Mouse (Mus musculus) ES-E14 (cell line): ENCODE results near the gene Tecr. TPM values are rescaled to one million over a fixed set of nuclear protein-coding genes. Genes with fewer than 3 reads are reported as not detected.

Experiments
- DNase-seq: peaks from one replicate; pipeline ENCODE4 v3.0.0-alpha.2; 2013; ENCODE audit warnings: low read depth, low spot score
- H3K27ac ChIP-seq: 2 replicates; pipeline ENCODE4 v1.5.1; 2012; ENCODE audit warnings: low read depth, mild to moderate bottlenecking, low read length, moderate library complexity, mixed read lengths; ENCODE audit not compliant: poor library complexity, insufficient read depth, severe bottlenecking
- H3K36me3 ChIP-seq: 2 replicates; pipeline ENCODE4 v1.6.1; 2012; ENCODE audit warnings: mild to moderate bottlenecking, low read length, moderate library complexity, mixed read lengths; ENCODE audit not compliant: control insufficient read depth, poor library complexity, insufficient read depth, severe bottlenecking
- H3K4me1 ChIP-seq, 2 experiments: fragments of 150-350 bp in 1 of 2; sonication (generic) in 1 of 2; 2 replicates each; pipeline ENCODE4 v1.6.1; 2012; ENCODE audit warnings: low read length in 2 of 2, mild to moderate bottlenecking in 1 of 2, mixed read lengths in 1 of 2; ENCODE audit not compliant: control insufficient read depth in 2 of 2, insufficient read depth in 2 of 2, poor library complexity in 1 of 2
- H3K4me3 ChIP-seq, 2 experiments: fragments of 150-350 bp in 1 of 2; sonication (generic) in 1 of 2; 2 replicates each; pipeline ENCODE4 v1.5.1; 2012; ENCODE audit warnings: low read length in 2 of 2, low read depth in 1 of 2, mild to moderate bottlenecking in 1 of 2, mixed read lengths in 1 of 2; ENCODE audit not compliant: insufficient read depth in 1 of 2, poor library complexity in 1 of 2, severe bottlenecking in 1 of 2
- H3K9ac ChIP-seq: 2 replicates; pipeline ENCODE4 v1.6.1; 2012; ENCODE audit warnings: low read depth, mild to moderate bottlenecking, low read length, mixed read lengths; ENCODE audit not compliant: poor library complexity, insufficient read depth, severe bottlenecking
- H3K9me3 ChIP-seq: fragments of 150-350 bp; sonication (generic); 2 replicates; pipeline ENCODE4 v1.6.1; 2012; ENCODE audit warnings: low read depth, mild to moderate bottlenecking, low read length; ENCODE audit not compliant: control insufficient read depth, insufficient read depth
- CHD2 ChIP-seq: IDR thresholded peaks from 2 replicates; pipeline ENCODE4 v1.6.1; 2014; ENCODE audit warnings: mild to moderate bottlenecking, low read depth, low read length, inconsistent platforms
- HCFC1 ChIP-seq: IDR thresholded peaks from 2 replicates; pipeline ENCODE4 v1.6.1; 2012; ENCODE audit warnings: low read length, inconsistent platforms, borderline replicate concordance; ENCODE audit not compliant: insufficient read depth
- MAFK ChIP-seq: IDR thresholded peaks from 2 replicates; pipeline ENCODE4 v1.6.1; 2014; ENCODE audit warnings: mild to moderate bottlenecking, low read depth, low read length, inconsistent platforms; ENCODE audit not compliant: insufficient read depth
- ZC3H11A ChIP-seq: IDR thresholded peaks from 2 replicates; pipeline ENCODE4 v1.6.1; 2012; ENCODE audit warnings: low read depth, mild to moderate bottlenecking, inconsistent platforms, low read length, borderline replicate concordance
- ZNF384 ChIP-seq: IDR thresholded peaks from 2 replicates; pipeline ENCODE4 v1.6.1; 2012; ENCODE audit warnings: low read depth, low read length, inconsistent platforms
- in situ Hi-C, 2 experiments: fragments of 600-800 bp; cut with MboI; formaldehyde crosslinking; loops; one replicate each; pipeline ENCODE4 v1.15.1; 2025; ENCODE audit warnings: low sequenced_read_pairs in 2 of 2, inconsistent platforms in 1 of 2; ENCODE audit not compliant: unreplicated experiment in 2 of 2
- total RNA-seq: library from RNA; depleted of rRNA; stranded (reverse); fragments of 300-350 nt; gene quantifications from 2 replicates; pipeline ENCODE4 v1.2.3, GENCODE M21; 2012

Gene Tecr
- total RNA-seq, 1 experiment = 246 TPM

DNA sequence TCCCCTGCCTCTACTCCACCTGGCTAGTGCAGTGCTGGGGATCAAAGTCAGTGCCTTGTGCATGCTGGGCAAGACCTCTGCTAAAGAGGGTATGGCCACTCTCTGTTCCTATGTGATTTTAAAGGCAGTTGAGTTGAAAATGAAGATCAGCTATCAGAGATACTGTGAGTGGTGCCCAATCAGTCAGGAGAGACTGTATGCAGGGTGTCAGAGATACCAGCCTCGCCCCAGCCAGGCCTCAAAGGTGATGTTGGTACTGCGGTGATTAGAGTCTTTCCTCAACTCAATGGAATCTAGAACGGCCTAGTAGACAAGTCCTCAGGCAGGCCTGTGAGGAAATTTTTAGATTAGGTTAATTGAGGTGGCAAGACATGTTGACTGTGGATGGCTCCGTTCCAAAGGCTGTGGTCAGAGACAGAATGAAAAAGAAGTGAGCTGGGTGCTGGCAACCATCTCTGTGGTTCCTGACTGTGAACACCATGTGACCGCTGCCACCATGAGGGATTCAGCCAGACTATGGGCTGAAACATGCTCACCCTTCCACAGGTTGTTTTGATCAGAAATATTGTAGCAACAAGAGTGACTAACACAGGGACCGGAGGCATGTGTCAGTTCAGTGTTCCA lies 18.0 kb upstream of the Tecr start:
- peaks cover 0 to 2% of the 10 kb centered on the region in 2 experiments; a peak in 1 of 4 replicates for H3K4me1 ChIP-seq
- H3K9ac ChIP-seq = no peak overlapping the region
- no peaks in the 10 kb centered on the region for H3K9me3 ChIP-seq
- no peak for DNase-seq
- H3K27ac ChIP-seq = no peak overlapping the region
- TF ChIP-seq MAFK = no peak
- no peak for TF ChIP-seq ZNF384
- no peak for TF ChIP-seq CHD2
- no peak for TF ChIP-seq HCFC1
- no peak for TF ChIP-seq ZC3H11A
- in situ Hi-C loops = no loop called here
- H3K4me3 ChIP-seq = no peak overlapping the region
- no peaks in the 10 kb centered on the region for H3K36me3 ChIP-seq

DNA sequence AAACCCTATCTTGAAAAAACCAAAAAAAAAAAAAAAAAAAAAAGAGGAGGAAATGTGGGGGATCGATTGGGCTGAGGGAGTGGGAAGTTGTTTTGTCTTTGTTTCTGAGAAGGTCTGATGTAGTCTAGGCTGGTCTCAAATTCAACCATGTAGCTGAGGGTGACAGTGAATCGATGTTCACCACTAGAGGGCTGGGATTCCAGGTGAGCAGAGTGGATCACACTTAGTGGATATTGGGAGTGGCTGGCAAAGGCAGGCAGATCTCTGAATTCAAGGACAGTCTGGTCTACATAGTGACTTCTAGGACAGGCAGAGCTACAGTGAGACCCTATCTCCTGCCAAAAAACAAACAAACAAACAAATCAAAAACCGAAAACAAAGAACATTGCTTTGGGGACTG lies 17.0 kb upstream of the Tecr start:
- in situ Hi-C loops = no loop called here
- no peak overlapping the region for H3K27ac ChIP-seq
- no peak for TF ChIP-seq MAFK
- TF ChIP-seq CHD2 = no peak
- TF ChIP-seq ZC3H11A = no peak
- H3K9ac ChIP-seq = no peak overlapping the region
- peaks cover 0 to 2% of the 10 kb centered on the region in 2 experiments; a peak in 1 of 4 replicates for H3K4me1 ChIP-seq
- no peak overlapping the region for H3K4me3 ChIP-seq
- no peak for DNase-seq
- H3K36me3 ChIP-seq = no peaks in the 10 kb centered on the region
- no peaks in the 10 kb centered on the region for H3K9me3 ChIP-seq

DNA sequence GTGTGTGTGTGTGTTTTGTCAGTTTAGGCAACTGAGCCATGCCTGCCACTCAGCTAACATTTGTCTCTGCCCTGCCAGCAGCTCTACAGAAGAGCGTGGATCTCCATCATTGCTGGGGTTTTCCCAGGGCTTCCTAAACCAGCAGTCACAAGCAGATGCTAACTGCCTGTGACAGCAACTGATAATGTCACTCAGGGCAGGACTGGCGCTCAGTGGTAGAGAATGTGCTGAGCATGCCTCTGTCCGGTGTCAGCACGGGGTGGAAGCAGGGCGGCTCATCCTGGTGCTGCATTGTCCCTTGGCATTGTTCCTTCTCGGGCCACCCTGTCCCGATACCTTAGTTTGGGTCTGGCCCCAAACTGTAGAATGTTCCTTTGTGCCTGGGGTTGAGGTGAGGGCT lies 15.8 kb upstream of the Tecr start:
- no peak overlapping the region for H3K27ac ChIP-seq
- no peaks in the 10 kb centered on the region for H3K36me3 ChIP-seq
- TF ChIP-seq ZNF384 (no peak), HCFC1 (no peak), ZC3H11A (no peak), CHD2 (no peak), MAFK (no peak)
- no peak for DNase-seq
- H3K4me1 ChIP-seq = peaks cover 0 to 2% of the 10 kb centered on the region in 2 experiments; a peak in 1 of 4 replicates
- no peak overlapping the region for H3K9ac ChIP-seq
- no peak overlapping the region for H3K4me3 ChIP-seq
- in situ Hi-C loops = no loop called here
- no peaks in the 10 kb centered on the region for H3K9me3 ChIP-seq

DNA sequence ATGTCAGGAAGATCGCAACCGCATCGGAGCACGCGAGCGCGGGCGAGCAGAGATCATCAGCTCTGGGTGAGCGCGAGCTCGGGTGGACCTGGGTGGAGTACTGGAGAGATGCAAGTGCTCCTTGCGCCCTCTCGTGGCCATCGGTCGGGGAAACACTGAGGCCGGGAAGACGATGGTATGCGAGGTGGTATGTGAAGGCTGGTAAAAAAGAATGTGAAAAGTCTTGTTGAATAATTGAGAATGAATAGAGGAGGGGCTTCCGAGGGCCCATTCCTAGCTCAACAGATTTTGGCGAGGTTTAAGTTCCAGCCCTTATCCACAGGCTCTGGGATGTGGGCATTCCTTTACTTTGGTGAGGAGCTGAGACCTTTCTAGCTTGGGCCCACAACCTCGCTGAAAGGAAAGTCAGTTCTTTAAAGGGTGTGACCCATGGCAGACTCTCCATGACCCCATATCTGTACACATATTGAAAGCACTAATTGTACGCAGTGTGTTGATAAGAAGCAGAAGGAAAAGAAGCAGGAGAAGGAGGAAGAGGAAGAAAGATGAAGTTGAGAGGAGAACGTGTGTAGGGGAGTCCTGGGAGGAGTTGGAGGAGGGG lies 14.7 kb upstream of the Tecr start:
- in situ Hi-C loops = no loop called here
- no peak for TF ChIP-seq CHD2
- H3K9me3 ChIP-seq = no peaks in the 10 kb centered on the region
- no peak for DNase-seq
- H3K36me3 ChIP-seq = no peaks in the 10 kb centered on the region
- peak overlapping the region; percentile 45 to 63; a peak in 3 of 4 replicates for H3K4me3 ChIP-seq
- peaks cover 0 to 2% of the 10 kb centered on the region in 2 experiments; a peak in 1 of 4 replicates for H3K4me1 ChIP-seq
- no peak overlapping the region for H3K27ac ChIP-seq
- peak overlapping the region; percentile 44; the same call in 1 of the 2 replicates for H3K9ac ChIP-seq
